Mouse (Mus musculus): ENCODE measurements around the gene Slf1. TPM values are rescaled to one million over a fixed set of nuclear protein-coding genes. Genes with fewer than 3 reads are reported as not detected.
"Not testable (repeated sequence)": the region's sequence is repeated elsewhere in the genome, so short reads cannot be mapped to it uniquely, and the experiment has no call there.

Gene Slf1
- polyA plus RNA-seq, 1 experiment from 2014 or later = 27.9 TPM

- H3K9ac ChIP-seq (ENCODE audit: low read depth, low read length) = not testable (repeated sequence)
Observed at GRCm38 (mm10) chr13:77092876-77093275, 42.4 kb downstream of the Slf1 start.

GRCm38 (mm10) chr13:77072030-77072429 lies 63.2 kb downstream of the Slf1 start:
- H3K4me2 ChIP-seq = no peak overlapping the region
- peaks cover 2% of the 10 kb centered on the region; the same call in 1 of the 2 replicates for H3K9me3 ChIP-seq (replicated peaks; ENCODE audit: control insufficient read depth, low read length)
- peaks cover 2% of the 10 kb centered on the region for H3K36me3 ChIP-seq (ENCODE audit: control insufficient read depth, insufficient read depth, low read length)
- no peaks in the 10 kb centered on the region for H3K27me3 ChIP-seq (ENCODE audit: control insufficient read depth, insufficient read depth, low read length)
- no peaks in the 10 kb centered on the region for H3K4me1 ChIP-seq (ENCODE audit: control insufficient read depth, insufficient read depth, low read length)
- no peak overlapping the region for H3K4me3 ChIP-seq (ENCODE audit: low read depth, low read length)
- no peak for ATAC-seq (replicated peaks; ENCODE audit: insufficient number of reproducible peaks, low FRiP score, low TSS enrichment)
- H3K27ac ChIP-seq (ENCODE audit: low read depth, low read length) = no peak overlapping the region
- H3K9ac ChIP-seq (ENCODE audit: low read depth, low read length) = no peak overlapping the region

More at GRCm38 (mm10) chr13:77092876-77093275, 42.4 kb downstream of the Slf1 start:
- not testable (repeated sequence) for H3K4me2 ChIP-seq; H3K4me1 ChIP-seq (ENCODE audit: control insufficient read depth, insufficient read depth, low read length); H3K9me3 ChIP-seq (replicated peaks; ENCODE audit: control insufficient read depth, low read length); ATAC-seq (replicated peaks; ENCODE audit: insufficient number of reproducible peaks, low FRiP score, low TSS enrichment); H3K36me3 ChIP-seq (ENCODE audit: control insufficient read depth, insufficient read depth, low read length); H3K27ac ChIP-seq (ENCODE audit: low read depth, low read length); H3K27me3 ChIP-seq (ENCODE audit: control insufficient read depth, insufficient read depth, low read length); H3K4me3 ChIP-seq (ENCODE audit: low read depth, low read length)
- WGBS (ENCODE audit: insufficient replicate concordance) = 89% methylated on average over 1 of the region's 1 CpGs

DNA sequence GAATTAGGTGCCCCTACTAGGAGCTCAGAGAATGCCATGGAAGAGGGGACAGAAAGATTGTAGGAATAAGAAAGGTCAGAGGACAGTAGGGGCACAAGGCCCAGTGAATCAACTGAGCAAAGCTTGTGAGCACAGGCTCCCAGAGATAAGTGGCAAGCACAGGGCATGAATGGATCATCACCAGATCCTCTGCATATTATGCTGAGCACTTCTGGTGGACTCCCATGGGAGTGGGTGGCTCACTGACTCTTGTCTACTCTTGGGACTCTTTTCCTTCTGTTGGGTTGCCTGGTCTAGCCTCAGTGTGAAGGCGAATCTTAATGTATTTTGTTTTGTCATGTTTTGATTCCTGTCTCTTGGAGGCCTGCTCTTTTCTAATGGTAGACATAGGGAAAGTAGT lies 66.4 kb downstream of the Slf1 start:
- H3K27me3 ChIP-seq (ENCODE audit: control insufficient read depth, insufficient read depth, low read length) = no peaks in the 10 kb centered on the region
- H3K27ac ChIP-seq (ENCODE audit: low read depth, low read length) = no peak overlapping the region
- H3K4me1 ChIP-seq (ENCODE audit: control insufficient read depth, insufficient read depth, low read length) = no peaks in the 10 kb centered on the region
- H3K4me2 ChIP-seq = no peak overlapping the region
- no peak overlapping the region for H3K4me3 ChIP-seq (ENCODE audit: low read depth, low read length)
- no peak overlapping the region for H3K9ac ChIP-seq (ENCODE audit: low read depth, low read length)
- 96% methylated on average over 1 of the region's 1 CpGs for WGBS (ENCODE audit: insufficient replicate concordance)
- ATAC-seq (replicated peaks; ENCODE audit: insufficient number of reproducible peaks, low FRiP score, low TSS enrichment) = no peak
- no peaks in the 10 kb centered on the region for H3K9me3 ChIP-seq (replicated peaks; ENCODE audit: control insufficient read depth, low read length)
- no peaks in the 10 kb centered on the region for H3K36me3 ChIP-seq (ENCODE audit: control insufficient read depth, insufficient read depth, low read length)

DNA sequence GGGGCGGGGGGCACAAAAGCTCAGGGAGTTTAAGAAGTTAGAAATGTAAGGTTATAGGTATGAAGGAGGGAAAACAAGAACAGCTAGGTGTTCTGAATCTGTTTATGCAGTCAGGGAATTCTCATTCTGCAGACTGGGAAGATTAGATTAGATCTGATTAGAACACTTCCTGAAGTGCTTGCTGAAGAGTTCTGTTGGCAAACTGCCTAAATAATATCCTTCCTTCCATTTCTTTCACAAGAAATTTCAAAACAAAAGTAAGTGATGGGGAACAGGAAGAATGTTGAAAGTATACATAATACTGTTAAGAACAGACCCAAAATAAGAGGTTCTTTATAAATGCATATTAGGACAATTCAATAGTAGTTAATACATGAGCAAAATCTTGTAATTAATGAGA lies 72.1 kb downstream of the Slf1 start:
- 0 out of 2 replicates have a peak, but pooled peaks cover 3% of the 10 kb centered on the region for H3K36me3 ChIP-seq (ENCODE audit: control insufficient read depth, insufficient read depth, low read length)
- no peak overlapping the region for H3K4me2 ChIP-seq
- no peaks in the 10 kb centered on the region for H3K4me1 ChIP-seq (ENCODE audit: control insufficient read depth, insufficient read depth, low read length)
- H3K9me3 ChIP-seq (replicated peaks; ENCODE audit: control insufficient read depth, low read length) = no peaks in the 10 kb centered on the region
- no peaks in the 10 kb centered on the region for H3K27me3 ChIP-seq (ENCODE audit: control insufficient read depth, insufficient read depth, low read length)
- no peak overlapping the region for H3K9ac ChIP-seq (ENCODE audit: low read depth, low read length)
- H3K27ac ChIP-seq (ENCODE audit: low read depth, low read length) = no peak overlapping the region
- no peak overlapping the region for H3K4me3 ChIP-seq (ENCODE audit: low read depth, low read length)
- 87% methylated on average over 1 of the region's 1 CpGs for WGBS (ENCODE audit: insufficient replicate concordance)
- no peak for ATAC-seq (replicated peaks; ENCODE audit: insufficient number of reproducible peaks, low FRiP score, low TSS enrichment)

- no peak for ATAC-seq (replicated peaks; ENCODE audit: insufficient number of reproducible peaks, low FRiP score, low TSS enrichment)
- WGBS (ENCODE audit: insufficient replicate concordance) = 89% methylated on average over 3 of the region's 3 CpGs
- no peaks in the 10 kb centered on the region for H3K4me1 ChIP-seq (ENCODE audit: control insufficient read depth, insufficient read depth, low read length)
- no peak overlapping the region for H3K9ac ChIP-seq (ENCODE audit: low read depth, low read length)
- H3K27ac ChIP-seq (ENCODE audit: low read depth, low read length) = no peak overlapping the region
- H3K4me3 ChIP-seq (ENCODE audit: low read depth, low read length) = no peak overlapping the region
- H3K4me2 ChIP-seq = no peak overlapping the region
- 0 out of 2 replicates have a peak, but pooled peaks cover 2% of the 10 kb centered on the region for H3K36me3 ChIP-seq (ENCODE audit: control insufficient read depth, insufficient read depth, low read length)
- H3K27me3 ChIP-seq (ENCODE audit: control insufficient read depth, insufficient read depth, low read length) = no peaks in the 10 kb centered on the region
- no peaks in the 10 kb centered on the region for H3K9me3 ChIP-seq (replicated peaks; ENCODE audit: control insufficient read depth, low read length)
Observed at GRCm38 (mm10) chr13:77049736-77050135, 85.5 kb downstream of the Slf1 start.

GRCm38 (mm10) chr13:77048461-77048860 lies 86.8 kb downstream of the Slf1 start:
- WGBS (ENCODE audit: insufficient replicate concordance) = 90% methylated on average over 1 of the region's 1 CpGs
- Histone ChIP-seq H3K9me3 (replicated peaks; ENCODE audit: control insufficient read depth, low read length) (no peaks in the 10 kb centered on the region), H3K36me3 (ENCODE audit: control insufficient read depth, insufficient read depth, low read length) (0 out of 2 replicates have a peak, but pooled peaks cover 2% of the 10 kb centered on the region), H3K4me2 (no peak overlapping the region), H3K9ac (ENCODE audit: low read depth, low read length) (no peak overlapping the region), H3K4me1 (ENCODE audit: control insufficient read depth, insufficient read depth, low read length) (no peaks in the 10 kb centered on the region), H3K27me3 (ENCODE audit: control insufficient read depth, insufficient read depth, low read length) (no peaks in the 10 kb centered on the region), H3K27ac (ENCODE audit: low read depth, low read length) (no peak overlapping the region), H3K4me3 (ENCODE audit: low read depth, low read length) (no peak overlapping the region)
- ATAC-seq (replicated peaks; ENCODE audit: insufficient number of reproducible peaks, low FRiP score, low TSS enrichment) = no peak

- WGBS (ENCODE audit: insufficient replicate concordance) = 87% methylated on average over 6 of the region's 6 CpGs
Observed at GRCm38 (mm10) chr13:77047179-77047931, 87.9 kb downstream of the Slf1 start.

DNA sequence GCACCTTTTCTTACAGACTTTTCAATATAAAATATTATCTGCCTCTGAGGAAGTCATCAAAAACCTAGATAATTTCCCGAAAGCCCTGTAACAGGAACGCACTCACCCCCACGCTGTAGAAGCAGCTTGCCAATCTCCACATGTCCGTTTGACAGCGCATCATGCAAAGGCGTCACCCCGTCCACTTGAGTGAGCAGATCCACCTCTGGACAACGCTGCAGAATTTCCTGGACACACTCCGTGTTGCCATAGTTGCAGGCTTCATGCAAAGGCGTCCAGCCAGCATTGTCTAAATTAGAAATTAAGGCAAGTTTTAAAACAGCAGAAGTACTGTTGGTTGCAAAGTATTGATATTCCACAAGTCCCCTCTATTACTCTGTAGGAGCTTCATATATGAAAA lies 88.9 kb downstream of the Slf1 start:
- 0 out of 2 replicates have a peak, but pooled peaks cover 2% of the 10 kb centered on the region for H3K36me3 ChIP-seq (ENCODE audit: control insufficient read depth, insufficient read depth, low read length)
- no peaks in the 10 kb centered on the region for H3K27me3 ChIP-seq (ENCODE audit: control insufficient read depth, insufficient read depth, low read length)
- H3K4me2 ChIP-seq = no peak overlapping the region
- no peak overlapping the region for H3K27ac ChIP-seq (ENCODE audit: low read depth, low read length)
- H3K4me3 ChIP-seq (ENCODE audit: low read depth, low read length) = no peak overlapping the region
- H3K4me1 ChIP-seq (ENCODE audit: control insufficient read depth, insufficient read depth, low read length) = no peaks in the 10 kb centered on the region
- no peak for ATAC-seq (replicated peaks; ENCODE audit: insufficient number of reproducible peaks, low FRiP score, low TSS enrichment)
- no peaks in the 10 kb centered on the region for H3K9me3 ChIP-seq (replicated peaks; ENCODE audit: control insufficient read depth, low read length)
- 78% methylated on average over 10 of the region's 10 CpGs for WGBS (ENCODE audit: insufficient replicate concordance)
- H3K9ac ChIP-seq (ENCODE audit: low read depth, low read length) = no peak overlapping the region

More at GRCm38 (mm10) chr13:77047179-77047931, 87.9 kb downstream of the Slf1 start:
- Histone ChIP-seq H3K9me3 (replicated peaks; ENCODE audit: control insufficient read depth, low read length) (no peaks in the 10 kb centered on the region), H3K9ac (ENCODE audit: low read depth, low read length) (no peak overlapping the region), H3K27me3 (ENCODE audit: control insufficient read depth, insufficient read depth, low read length) (no peaks in the 10 kb centered on the region), H3K36me3 (ENCODE audit: control insufficient read depth, insufficient read depth, low read length) (0 out of 2 replicates have a peak, but pooled peaks cover 2% of the 10 kb centered on the region), H3K4me1 (ENCODE audit: control insufficient read depth, insufficient read depth, low read length) (no peaks in the 10 kb centered on the region), H3K4me2 (no peak overlapping the region), H3K4me3 (ENCODE audit: low read depth, low read length) (no peak overlapping the region), H3K27ac (ENCODE audit: low read depth, low read length) (no peak overlapping the region)
- ATAC-seq (replicated peaks; ENCODE audit: insufficient number of reproducible peaks, low FRiP score, low TSS enrichment) = no peak

DNA sequence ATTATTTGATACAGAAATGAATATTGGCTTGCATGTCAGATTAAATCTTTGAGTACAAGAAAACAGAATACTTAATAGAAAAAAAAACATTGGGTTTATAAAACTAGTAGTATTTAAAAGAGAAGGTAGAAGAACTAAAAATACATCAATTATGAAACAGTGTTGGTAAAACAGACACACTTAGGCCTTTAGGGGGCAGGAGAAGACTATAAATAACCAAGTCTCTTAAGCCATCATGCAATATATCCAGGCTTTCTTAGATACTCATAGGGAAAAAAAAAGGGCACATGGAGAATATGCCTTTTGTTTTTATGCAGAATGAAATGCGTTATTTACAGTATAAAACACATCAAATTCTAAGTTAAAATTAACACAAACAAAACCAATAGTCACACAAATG lies 89.9 kb downstream of the Slf1 start:
- no peak overlapping the region for H3K4me3 ChIP-seq (ENCODE audit: low read depth, low read length)
- WGBS (ENCODE audit: insufficient replicate concordance) = 83% methylated on average over 1 of the region's 1 CpGs
- no peak overlapping the region for H3K9ac ChIP-seq (ENCODE audit: low read depth, low read length)
- no peaks in the 10 kb centered on the region for H3K9me3 ChIP-seq (replicated peaks; ENCODE audit: control insufficient read depth, low read length)
- H3K27me3 ChIP-seq (ENCODE audit: control insufficient read depth, insufficient read depth, low read length) = no peaks in the 10 kb centered on the region
- H3K4me2 ChIP-seq = no peak overlapping the region
- ATAC-seq (replicated peaks; ENCODE audit: insufficient number of reproducible peaks, low FRiP score, low TSS enrichment) = no peak
- H3K36me3 ChIP-seq (ENCODE audit: control insufficient read depth, insufficient read depth, low read length) = 0 out of 2 replicates have a peak, but pooled peaks cover 2% of the 10 kb centered on the region
- H3K27ac ChIP-seq (ENCODE audit: low read depth, low read length) = no peak overlapping the region
- no peaks in the 10 kb centered on the region for H3K4me1 ChIP-seq (ENCODE audit: control insufficient read depth, insufficient read depth, low read length)
